Mouse (Mus musculus) layer of hippocampus, adult 9-11 months (tissue): ENCODE measurements at regions not wholly inside any gene's neighbourhood (a gene's known extent, or its start where the extent isn't known, plus 50 kb on each side); places are given as distances from the start of the nearest gene placed in this dataset.

Experiments used
- DNase-seq: peaks from one replicate; pipeline ENCODE4 v3.0.0; 2022

DNA sequence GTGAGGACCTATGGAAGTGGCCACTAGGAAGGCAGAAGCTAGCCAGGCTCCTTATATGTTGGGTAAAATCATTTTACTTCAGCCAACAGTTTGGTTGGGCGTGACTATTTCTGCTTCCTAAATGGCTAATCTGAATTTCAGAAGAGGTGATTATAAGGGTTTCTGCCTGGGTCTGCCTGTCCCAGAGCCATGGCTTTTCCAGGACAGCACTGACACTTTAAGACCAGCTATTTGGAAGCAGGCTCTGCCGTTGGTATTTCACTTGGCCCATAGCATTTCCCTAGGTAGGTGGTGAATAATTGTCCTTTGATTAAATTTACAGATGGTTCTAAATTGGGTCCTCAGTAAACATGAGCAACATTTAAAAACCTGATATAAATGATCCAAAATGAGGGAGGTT, 240.3 kb downstream of the Plpp3 start:
- no peak for DNase-seq

DNA sequence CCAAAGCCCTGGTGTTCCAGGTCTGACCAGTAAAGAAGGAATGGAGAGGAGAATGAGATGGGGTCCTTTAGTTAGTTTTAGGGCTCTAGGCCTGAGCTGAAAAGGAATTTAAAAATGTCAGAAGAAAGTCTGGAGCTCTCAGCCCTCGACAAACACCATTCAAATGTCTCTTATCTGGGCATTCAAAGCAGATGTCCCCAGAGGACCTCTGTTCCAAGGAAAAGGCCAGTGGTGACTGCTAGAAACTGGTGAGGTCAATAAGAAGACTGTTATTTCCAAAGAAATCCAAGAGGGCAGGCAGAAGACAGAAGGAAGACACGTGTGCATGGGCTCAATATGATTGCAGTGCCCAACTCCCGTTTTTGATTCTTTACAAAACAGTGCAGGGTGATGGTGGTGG, 244.9 kb downstream of the Plpp3 start:
- no peak for DNase-seq

DNA sequence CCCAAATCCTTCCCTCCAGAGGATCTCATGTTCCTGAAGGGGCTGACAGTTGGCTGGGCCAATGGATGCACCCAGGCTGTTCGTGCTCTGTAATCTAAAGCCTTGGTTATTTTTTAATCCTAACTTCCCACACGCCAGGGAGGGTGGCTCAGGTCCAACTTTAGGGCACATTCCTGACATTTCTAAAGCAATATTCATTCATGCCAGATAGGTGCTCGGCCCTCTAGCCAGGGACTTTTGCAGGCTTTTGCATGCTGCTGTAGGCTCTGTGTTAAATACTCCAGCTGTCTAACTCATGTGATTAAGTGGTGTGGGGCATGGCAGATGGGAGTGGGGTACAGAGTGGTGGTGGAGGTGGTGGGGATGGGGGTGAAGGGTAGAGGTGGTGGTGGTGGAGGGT, 246.0 kb downstream of the Plpp3 start:
- no peak for DNase-seq

DNA sequence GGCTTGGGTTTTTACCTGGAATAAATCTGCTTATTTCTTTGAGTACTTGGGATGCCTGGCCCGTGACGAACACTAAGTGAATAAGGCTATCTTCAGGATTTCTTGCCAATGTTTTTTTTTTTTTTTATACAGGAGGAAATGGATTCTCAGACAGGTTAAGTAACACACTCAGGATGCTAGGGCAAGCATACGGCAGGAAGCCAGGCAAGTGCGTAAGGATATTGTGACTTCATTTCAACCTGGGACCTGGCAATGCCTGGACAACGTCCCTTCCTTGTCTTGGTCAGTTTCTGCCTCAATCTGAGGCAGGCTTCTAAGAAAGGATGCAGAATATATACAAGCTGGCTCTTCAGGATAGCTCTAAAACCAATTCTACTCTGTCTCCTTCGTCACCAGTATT, 246.5 kb downstream of the Plpp3 start:
- no peak for DNase-seq

DNA sequence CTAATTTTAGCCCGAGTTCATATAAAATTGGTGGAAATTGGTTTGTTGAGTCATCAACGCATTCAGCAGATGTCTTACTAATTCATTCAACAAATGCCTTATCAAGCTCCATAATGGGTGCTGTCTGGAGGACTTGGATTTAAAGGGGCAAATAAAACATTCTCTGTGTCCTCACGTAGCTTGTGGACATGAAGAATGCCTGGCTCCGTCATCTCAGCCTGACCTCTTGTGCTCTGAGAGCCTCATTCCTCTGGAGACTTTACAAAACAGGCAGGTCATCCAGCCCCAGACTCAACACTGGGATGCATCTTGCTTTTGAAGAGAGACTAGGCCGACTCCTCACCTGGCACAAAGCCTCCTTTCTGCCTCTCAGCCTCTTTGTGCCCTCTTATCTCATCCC, 248.6 kb downstream of the Plpp3 start:
- DNase-seq: no peak

DNA sequence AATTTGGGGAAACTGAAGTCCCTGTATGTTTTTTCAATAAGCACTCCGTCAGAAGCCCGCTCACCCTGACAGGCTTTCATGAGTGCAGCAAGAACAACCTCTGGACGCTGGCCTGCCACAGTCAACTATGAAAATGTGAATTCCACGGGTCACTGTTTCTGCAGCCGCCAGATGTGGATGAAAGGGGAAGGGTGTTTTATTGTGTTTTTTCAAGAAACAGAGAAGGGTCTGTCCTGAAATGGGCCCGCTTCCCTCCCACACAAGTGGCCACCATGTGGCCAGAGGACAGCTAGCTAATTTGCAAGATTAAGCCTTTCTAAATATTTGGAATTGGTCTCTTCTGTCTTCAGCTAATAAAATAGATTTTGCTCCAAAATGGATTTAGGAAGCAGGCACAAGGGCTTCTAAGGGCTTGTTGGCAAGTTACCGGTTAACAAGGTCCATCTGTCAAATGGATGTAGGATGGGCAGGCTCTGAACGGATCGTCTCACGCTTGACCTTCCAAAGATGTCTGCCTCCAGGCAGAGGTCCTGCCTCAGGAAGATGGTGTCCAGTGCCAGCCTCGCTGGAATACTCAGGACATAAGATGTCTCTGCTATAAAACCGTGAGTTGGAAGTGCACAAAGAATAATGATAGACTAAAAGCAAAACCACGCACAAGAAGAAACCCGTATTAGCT, 249.8 kb downstream of the Plpp3 start:
- no peak for DNase-seq

DNA sequence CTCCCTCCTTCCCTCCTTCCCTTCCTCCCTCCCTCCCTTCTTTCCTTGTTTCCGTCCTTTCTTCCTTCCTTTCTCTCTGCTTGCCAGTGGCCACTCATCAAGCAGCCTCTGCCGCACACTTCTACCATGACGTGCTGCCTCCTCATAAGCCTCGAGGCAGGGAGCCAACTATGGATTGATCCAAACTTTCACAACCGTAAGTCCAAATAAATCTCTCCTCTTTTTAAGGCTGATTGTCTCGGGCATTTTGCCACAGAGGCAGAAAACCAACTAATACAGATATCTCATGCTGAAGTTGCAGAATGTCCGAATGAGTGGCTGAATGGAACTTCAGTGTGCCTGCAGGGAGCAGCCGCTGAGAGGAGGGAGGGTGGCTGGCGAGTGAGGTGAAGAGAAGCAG, 251.7 kb downstream of the Plpp3 start:
- DNase-seq: no peak

DNA sequence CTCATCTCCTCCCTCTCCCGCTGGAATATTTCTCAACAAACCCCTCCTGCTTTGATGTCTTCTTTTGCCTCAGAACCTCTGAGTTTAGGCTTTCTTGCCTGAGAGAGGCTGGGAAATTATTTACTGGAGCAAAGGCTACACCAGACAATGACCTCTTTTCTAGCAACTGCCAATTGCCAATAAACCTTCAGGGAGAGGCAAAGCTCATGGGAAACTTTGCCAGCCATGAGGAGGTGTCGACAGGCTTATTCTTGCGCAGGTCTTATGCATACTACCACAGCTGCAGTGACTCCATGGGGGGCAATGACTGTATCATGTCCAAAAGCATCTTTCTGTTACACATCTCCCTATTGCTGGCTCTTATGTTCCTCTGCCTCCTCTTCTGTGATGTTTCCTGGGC, 260.0 kb downstream of the Plpp3 start:
- no peak for DNase-seq

DNA sequence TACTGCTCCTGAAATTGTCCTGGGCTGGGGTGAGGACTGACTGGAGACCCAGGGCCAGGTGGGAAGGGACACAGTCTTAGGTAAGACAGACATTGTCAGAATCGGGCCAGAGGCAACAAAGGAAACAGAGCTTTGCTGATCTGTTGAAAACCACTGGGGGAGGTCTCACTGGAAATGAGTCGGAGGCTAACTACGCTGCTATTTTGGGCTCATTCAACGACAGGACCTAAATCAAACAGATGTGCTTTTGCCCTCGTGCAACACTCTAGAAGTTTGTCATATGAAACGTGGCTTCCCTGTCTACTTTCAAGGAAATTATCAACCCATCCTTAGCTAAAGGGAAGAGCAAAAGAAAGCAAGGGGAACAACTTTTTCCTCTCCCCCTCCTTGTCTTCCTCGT, 265.3 kb downstream of the Plpp3 start:
- DNase-seq: no peak

DNA sequence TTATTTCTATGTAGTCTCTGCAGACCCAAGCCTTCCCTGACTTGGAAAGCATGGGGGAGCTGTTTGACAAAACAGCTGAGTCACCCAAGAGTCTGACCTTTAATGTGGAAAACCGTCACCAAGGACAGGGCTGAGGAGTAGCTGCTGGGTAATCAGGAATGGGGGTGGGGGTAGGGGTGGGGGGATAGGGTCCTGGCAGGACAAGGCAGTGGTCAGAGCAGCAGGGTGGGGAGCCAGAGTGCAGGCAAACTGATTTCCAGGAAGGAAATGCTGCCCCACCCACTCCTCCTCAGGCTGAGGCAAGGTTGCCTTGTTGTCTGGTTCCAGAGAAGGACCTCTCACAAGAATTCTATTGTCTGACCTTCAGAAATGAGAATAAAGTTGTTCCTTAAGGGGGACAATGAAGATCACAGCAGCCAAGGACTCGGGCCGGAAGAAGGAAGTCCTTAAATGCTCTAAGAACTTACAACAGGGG, 266.6 kb downstream of the Plpp3 start:
- DNase-seq: no peak

DNA sequence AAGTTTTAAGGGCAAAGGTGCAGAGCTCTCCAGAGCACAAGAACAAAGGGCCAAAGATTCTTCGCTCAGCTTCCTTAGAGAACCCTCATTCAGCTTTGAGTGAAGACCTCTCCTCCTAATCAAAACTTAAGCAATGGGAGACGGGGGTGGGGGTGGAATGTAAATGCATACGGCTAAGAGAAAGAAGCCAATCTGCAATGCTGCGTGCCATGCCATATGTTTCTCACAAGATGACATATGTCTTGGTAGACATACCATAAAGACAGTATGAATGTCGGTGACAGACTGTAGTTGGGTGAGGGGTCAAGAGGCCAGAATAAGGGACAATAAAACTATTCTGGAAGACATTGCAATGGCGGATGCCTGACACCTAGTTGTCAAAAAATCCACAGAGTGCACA, 267.9 kb downstream of the Plpp3 start:
- DNase-seq: no peak

DNA sequence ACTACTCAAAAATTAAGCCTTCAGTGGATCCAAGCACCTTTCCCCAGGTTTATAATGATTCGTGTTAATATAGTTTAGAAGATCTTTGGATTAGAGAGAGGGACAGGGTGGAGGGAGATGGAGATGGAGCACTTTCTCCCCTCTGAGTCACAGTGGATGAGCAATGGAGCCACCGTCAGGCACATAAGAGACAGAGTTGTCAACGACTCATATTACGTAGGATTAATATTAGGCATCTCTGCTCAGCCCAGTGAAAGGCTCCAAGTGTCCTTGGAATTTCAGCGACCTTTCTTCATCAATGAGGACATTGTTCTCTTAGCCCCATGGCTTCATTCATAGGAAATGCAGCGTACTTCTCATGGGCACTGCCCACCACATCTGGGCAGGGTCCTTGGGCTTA, 270.4 kb downstream of the Plpp3 start:
- DNase-seq: no peak

DNA sequence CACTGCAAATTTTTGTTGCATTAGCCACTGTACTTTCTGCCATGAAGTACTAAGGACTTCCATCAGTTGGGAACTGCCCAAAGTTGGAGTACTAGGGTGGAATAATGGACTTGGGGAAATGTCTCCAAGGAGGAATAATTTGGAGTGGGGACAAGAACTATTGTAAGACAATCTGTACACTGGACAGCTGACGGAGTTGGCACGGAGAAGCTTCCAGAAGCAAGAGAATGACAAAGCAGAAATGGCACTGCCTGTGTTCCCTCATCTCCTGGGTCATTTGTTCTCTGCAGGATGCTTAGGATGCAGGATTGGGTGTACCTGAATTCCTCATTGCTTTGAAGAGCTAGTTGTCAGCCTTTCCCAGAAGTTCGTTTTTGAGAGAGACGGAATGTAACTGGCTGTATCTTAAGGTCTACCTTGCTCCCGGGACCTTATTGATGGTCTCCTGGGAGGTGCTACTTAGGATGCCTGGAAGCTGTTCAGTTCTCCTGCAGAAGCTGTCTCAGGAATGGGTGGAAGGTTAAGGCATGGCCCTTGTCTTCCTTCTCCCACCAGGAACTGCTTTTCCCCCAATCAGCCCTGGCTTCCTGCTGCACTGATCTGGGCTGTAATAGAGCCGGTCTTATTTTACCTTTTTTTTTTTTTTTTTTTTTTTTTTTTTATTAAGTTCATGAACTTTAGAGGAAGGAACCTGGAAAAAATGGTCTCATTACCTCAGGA, 272.4 kb downstream of the Plpp3 start:
- no peak for DNase-seq

DNA sequence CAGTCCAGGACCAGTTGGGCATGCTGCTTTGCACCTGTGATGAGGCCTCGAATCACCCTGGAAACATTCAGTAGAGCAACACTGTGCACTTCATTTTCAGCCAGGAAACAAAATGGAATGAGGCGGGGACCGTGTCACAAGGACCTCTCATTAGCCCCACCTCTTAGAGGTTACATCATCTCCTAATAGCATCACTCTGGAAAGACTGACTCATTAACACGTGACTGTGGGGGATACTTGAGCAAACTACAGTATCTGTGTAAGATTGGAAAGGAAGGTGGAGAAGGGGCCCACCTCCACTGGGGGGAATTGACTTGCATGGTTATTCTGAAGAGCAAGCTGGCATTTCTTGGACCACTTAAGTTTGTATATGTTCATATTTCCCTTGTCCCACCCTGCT, 275.3 kb downstream of the Plpp3 start:
- DNase-seq: no peak

DNA sequence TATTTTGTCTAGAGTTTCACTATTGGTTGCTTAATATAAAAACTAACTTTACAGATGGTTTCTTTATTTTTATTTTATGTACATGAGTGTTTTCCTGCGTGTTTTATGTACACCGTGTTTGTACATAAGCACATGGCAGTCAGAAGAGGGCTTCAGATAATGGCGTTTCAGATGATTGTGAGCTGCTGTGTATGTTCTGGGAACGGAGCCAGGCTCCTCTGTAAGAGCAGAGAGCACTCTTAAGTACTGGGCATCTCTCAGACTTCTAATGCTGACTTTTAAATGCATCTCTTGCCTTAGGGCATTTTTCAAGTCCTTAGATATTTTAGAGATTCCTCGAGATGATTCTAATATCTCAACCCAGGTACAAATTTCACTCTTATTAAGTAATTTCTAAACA, 280.0 kb downstream of the Plpp3 start:
- DNase-seq: no peak

DNA sequence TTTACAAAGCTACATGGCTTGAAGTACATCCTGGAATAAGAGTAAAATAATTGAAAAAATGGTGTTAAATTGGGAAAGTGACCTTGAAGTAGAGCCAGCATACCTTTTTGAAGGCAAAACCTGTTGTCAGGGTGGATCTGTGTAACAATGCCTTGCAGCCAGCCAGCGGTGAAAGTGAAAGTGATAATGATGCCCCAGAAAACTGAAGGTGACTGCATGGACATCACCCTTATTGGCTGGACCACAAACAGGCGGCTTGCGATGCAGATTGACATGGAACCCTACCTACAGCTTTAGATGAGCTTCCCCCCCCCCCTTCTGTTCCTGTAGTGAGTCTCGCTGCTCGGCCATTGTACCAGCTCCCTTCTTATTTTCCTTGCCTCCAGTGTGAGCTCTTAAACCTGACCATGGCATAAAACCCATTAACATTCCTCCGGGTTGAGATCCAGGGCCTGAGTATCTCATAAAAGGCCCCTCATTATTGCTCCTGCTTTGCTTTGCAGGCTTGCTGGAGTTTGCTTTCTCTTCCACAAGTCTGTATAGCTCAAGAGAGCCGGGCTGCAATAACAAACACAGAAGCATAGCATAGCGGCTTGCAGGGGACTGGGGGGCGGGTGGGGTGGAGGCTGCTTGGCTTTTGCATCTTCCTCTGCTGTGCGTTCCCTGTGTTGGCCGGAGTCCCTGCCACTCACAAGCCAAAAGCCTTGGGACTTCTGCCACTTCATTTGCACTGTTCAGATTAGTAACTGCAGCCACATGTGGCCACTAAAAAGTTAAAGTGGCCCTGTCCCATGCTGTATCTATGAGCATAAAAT, 292.1 kb downstream of the Plpp3 start:
- no peak for DNase-seq

DNA sequence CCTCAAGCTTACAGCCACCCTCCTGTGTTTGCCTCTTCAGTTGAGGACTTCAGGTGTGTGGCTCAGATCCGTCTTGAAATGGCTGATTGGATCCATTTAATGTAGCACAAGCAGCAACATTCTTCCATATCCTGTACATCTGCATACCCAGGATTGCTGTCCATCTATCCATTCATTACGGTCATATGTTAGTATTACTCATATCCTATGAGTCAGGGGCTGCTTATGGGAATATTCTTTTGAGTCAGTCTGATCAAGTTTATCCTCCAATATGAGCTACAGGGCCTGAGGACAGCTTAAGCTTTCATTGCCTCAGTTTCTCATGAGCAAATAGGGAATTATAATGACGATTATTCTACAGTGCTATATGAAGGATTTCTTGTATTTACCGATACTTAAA, 293.7 kb downstream of the Plpp3 start:
- DNase-seq: no peak

DNA sequence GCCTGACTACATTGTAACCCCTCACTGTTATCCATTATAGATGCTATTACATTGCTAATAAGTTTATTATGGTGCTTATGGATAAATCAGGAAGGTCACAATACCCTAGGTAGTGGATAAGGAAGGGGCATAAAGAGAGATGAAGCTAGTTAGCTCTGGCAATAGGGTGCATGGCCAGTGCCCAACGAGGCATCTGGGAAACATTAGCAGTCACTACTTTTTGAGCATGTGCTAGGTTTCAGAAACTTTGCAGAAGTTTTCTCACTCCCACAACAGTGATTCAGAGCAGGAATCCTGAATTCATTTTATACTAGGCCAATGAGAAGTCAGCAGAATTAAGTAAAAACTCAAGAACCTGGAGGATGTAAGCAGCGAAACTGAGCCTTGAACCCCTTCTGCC, 294.7 kb downstream of the Plpp3 start:
- DNase-seq: no peak

DNA sequence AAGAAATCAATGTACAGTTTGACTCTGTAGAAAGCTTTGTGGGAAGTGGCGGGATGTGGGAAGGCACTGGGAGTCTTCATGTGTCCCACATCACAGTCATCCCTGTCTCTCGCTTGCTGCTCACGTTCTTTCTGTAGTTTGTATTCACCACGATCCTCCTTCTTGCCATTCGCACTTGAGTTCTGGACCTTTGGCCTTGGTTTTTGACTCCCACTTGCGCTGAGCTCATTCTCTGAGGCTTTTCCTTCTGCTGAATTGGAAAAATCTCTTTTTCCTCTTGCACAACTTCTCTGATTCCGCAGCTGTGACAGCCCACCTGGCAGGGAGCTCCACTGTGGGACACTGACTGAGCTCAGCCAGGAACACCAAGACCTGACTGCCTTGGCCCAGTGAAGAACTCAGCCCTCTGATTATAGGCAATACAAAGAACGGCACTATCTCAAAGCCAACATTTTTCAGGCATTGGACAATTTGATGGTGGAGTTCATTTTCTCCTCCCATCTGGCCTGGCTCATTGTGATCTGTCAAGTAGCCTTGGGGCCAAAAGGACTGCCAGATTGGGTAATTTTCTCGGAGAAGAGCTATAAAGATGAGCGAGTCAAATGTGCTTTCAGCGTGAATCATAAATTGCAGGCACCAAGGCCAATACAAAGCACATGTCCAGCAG, 299.9 kb downstream of the Plpp3 start:
- no peak for DNase-seq

DNA sequence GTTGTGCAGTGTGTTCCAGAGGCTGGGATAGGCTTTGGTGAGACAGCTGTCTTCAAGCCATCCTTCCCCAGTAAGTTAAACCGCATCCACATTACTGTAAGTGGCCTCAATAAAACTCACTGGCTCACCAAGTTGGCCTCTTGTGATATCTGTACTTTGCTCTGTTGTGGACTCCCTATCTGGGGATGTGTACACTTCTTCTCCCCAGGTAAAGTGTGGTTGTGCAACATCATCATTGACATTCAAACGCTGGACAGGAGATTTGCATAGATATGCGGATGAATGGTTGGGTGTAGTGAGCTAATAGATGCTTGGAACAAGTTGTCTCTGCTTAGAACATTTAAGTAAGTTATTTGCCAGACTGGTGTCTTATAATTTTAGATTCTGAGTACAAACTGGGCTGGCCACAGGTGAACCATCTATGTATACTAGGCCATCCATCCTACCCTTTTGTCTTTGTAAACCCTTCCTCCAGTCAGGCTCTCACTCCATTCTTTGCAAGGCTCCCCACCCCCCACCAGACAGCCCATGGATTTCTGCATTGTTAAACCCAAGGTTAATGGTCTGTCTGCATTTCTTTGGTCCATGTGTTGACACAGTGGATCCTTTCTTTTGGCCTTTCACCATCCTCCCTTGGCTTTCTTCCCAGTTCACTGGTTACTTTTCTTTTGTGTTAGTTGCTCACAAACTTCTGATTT, 303.0 kb downstream of the Plpp3 start:
- no peak for DNase-seq

DNA sequence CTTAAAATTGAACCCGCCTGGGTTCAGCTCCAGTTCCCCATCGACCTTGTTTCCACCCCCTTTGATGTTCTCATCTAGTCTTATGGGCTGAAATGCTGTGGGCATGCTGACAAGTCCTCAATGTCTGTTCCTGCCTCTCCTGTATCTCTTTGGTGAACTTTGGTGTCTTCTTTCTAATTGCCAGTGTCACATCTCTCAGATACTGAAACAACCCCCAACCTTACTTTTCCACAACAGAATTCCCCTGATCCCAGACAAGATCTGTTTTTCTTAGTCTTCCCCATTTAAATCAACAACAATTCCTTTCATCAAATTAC, 303.5 kb downstream of the Plpp3 start:
- no peak for DNase-seq

DNA sequence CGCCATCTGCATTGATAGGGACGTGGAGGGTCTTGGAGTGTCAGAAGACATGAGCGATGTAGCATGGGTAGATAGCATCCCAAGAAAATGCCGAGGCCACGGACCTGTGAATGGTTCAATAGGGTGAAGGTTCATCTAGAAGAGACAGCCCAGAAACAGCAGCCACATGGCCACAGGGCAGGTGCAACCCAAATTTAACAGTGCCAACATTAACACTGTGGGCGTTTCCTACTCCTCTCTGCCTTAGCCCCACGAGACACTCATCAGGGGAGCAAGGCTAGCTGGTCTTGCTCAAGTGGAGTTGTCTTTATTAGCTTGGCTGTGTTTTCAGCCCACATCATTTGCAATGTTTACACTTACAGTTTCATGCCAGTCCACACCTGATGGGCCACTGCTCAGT, 310.7 kb downstream of the Plpp3 start:
- no peak for DNase-seq

DNA sequence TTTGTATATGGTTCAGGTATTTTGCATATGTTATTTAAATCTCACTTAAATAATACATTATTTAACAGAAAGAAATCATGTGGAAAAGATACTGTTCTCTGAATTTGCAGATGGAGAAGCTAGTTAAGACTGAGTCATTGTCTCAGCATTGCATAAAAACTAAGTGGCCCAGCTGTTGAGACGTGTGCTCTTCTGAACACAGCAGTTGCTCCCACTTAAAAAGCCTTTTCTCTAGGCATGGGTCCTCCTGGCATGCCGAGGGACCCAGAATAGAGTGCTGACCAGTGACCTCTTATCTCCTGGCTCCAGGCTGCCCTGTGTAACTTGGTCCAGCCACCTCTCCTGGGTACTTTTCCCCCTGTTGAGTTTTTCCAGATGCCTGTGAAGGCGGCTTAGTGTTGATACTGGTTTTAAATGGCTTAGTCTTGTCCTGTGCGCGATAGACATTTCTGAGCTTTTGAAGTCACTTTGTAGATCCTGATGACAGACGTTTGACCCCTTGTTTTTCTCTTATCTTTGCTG, 312.2 kb downstream of the Plpp3 start:
- no peak for DNase-seq
